Mouse (Mus musculus) cerebellum, postnatal 36 days (tissue): ENCODE results near the gene Cyp46a1.
A peak's percentile ranks its signal among the peaks of the same experiment; 100 is the strongest.

Experiments
- DNase-seq, 2 experiments: peaks; one replicate each; pipeline ENCODE4 v3.0.0; 2021 to 2022; ENCODE audit warnings: mixed read lengths in 2 of 2

Gene Cyp46a1

DNA sequence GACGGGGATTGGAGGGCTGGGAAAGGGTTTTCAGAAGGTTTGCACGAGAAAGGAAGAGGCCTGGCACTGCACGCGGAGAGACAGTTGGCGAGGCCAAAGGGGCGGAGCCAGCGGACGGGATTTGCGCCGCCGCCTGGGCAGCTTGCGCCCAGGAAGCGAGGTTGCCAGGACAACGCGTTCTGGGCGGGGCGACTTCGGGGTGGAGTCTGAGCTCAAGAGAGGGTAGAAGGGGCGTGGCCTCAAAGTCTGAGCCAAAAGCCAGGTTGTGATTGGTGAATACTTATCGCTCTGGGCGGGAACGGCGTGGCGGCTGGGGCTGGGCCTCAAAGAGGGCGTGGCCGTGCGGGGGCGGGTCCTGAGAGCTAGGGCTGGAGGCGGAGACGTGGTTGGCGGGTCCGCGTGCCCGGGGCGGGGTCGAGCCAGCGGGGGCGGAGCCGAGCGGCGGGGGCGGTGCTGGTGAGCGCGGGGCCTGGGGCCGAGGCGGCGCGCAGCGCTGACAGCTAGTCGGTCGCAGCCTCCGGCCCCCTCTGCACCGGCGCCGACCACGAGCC is at the start of gene Cyp46a1:
Cyp46a1 (plus strand) TSS at position 487 of the 551 bp plus-strand sequence.
- peak; percentile 99 for DNase-seq

GRCm38 (mm10) chr12:108284455-108285224 is 49.5 kb upstream of the Cyp46a1 start:
- DNase-seq = no peak

DNA sequence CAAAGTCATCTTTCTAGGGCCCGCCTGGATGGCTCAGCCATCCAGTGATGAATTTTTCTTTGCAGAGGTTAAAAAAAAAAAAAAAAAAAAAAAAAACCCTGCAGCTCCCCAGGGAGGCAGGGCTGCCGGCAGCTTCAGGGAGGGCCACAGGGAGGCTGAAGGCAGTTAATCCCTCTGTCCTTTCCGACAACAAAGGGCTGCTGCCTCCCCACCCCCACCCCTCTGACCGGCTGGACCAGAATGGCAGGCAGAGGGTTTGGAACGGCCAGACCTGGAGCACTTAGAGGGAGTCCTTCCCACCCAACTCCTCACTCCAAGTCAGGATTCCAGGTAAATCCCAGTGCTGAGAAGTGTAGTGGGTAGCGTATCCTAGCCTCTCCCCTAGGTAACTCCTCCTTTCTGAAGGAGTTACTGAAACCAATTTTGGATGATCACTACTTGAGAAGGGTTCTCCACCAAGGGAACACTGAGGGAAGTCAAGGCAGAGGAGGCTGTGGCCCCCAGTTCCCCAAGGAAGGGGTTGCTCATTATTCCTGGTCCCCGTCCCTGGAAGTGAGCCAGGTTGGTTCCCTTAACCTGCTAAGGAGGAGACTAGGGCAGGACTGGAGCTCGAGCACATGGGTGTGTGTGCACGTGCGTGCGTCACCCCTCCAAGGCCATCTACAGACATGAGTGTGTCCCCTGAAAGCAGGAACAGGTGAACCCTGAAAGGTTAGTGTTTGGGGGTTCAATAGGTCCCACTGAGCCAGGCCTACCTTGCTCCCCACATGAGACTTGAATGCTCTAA is 48.8 kb upstream of the Cyp46a1 start:
- no peak for DNase-seq

DNA sequence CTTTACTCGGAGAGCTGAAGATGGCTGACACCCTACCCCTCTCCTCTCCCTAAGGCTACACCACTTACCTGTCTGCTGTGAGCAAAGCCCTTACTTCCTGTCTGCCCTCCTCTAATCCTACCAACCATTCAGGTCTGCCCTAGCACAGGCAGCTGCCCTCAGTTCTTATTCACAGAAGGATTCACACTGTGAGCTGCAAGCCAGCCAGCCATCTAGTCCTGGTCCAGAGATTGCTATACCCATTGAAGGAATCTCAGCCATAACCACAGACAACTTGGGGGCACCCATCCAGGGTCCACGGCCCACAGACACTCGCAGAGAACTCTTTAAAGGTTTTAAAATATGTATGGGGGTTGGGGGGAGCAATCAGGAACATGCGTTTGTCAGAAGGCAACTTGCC is 47.8 kb upstream of the Cyp46a1 start:
- no peak for DNase-seq

GRCm38 (mm10) chr12:108287011-108287410 is 47.2 kb upstream of the Cyp46a1 start:
- DNase-seq = peak; percentile 47 to 63

DNA sequence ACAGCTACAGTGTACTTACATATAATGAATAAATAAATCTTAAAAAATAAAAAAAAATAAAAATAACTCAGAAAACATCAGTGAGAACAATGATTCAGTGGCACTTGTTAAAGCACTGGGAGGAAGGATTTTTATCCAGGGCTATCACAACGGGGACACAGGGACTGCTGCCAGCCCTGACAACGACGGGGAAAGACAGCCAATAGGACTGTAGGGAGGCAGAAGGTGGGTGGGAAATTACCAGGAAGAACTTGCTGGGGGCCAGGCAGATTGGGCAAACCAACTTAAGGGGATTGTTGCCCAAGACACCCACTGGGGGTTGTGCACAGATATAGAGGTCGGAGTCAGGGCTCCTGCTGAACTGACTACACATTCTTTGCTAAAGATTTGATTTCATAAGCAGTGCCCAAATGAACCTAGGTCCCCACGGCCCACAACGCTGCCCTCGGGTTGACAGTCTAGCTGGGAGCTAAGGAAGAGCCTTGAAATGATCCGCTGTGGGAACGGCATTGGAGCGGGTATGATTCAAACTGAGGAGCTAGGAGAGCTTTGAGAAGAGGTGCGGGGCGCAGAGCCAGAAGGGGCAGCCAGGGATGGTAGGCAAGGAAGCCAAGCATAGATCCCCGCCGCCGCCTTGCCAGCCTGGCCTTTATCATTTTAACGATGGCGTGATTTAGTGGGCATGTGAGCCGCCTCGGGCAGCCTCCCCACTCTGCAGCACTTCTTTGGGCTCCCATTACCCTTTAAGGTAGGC is 45.9 kb upstream of the Cyp46a1 start:
- DNase-seq = no peak

DNA sequence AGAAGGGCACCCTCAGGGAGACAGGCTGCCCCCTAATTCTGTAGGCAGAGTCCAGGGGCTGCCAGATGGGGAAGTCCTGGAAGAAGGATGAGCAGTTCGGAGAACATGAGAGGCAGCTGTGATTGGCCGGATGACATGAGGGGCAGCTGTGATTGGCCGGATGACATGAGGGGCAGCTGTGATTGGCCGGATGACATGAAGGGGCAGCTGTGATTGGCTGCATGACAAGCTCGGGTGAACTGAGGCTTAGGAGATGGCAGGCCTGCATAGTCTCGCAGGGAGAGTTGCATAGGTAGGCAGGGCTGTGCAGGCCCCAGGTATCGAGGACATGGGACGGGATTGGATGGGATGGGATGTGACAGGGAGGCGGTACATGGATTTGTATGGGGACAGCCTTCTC is 41.8 kb upstream of the Cyp46a1 start:
- DNase-seq = no peak

- peak; percentile 82 to 83 for DNase-seq
Observed at GRCm38 (mm10) chr12:108292957-108293356, 41.2 kb upstream of the Cyp46a1 start.

GRCm38 (mm10) chr12:108294620-108295019 is 39.6 kb upstream of the Cyp46a1 start:
- DNase-seq = no peak

DNA sequence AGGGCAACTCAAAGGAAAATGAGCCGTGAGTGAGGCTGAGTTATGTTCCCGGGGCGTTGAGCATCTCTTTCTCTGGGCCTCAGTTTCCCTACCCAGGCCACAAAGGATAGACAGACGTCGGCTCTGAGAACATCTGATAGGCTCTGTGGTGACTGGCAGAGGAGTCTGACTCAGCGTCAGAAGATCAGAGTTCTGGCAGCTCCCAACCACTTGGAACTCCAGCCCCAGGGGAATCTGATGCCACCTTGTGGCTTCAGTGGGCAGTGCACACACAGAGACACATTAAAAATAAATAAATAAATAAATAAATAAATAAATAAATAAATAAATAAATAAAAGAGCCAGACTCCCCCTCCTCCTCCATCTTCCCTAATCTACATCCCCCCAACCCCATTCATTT is 37.1 kb upstream of the Cyp46a1 start:
- DNase-seq = no peak

- DNase-seq = no peak
Observed at GRCm38 (mm10) chr12:108301006-108301405, 33.2 kb upstream of the Cyp46a1 start.

DNA sequence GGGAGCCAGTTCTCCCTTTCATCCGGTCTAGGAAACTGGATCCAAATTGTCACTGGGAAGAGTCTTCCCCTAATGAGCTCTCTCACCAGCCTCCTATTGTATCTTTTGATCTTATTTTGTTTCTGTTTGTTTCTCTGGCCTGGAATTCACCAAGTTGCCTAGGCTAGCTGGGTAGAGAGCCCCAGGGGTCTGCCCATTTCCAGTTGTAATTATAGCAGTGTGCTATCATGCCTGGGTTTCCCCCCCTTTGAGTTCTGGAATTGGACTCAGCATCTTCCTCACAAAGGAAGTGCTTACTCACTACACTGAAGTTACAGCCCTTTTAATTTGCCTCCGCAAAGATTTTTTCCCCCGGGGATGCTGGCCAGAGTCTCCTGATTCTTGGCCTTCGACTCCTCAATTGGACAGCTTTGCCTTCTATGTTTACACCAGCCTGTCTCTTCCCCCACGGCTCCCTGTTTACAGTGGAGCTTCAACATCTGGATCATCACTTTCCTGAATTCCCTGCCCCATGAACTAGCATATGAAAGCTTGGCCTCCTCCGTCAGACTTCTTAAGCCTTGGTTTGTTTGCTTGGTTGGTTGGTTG is 30.3 kb upstream of the Cyp46a1 start:
- DNase-seq = no peak

DNA sequence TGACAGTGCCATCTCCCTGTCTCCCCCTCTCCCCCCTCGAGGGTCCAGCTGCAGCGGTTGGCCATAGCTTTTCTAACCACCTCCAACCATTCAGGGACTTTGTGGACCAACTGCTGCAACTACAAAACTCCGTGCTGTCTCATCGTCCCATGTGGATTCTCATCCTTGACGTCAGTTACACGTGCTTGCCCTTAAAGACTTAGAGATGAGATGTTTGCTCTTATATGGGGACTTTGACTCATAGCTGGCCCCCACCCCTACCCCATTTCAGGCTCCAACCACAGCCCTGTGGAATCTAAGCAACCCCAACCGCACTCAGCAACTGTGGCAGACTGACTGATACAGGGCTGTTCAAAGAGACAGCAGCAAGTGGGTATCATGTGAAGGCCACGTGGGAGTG is 29.0 kb upstream of the Cyp46a1 start:
- no peak for DNase-seq

DNA sequence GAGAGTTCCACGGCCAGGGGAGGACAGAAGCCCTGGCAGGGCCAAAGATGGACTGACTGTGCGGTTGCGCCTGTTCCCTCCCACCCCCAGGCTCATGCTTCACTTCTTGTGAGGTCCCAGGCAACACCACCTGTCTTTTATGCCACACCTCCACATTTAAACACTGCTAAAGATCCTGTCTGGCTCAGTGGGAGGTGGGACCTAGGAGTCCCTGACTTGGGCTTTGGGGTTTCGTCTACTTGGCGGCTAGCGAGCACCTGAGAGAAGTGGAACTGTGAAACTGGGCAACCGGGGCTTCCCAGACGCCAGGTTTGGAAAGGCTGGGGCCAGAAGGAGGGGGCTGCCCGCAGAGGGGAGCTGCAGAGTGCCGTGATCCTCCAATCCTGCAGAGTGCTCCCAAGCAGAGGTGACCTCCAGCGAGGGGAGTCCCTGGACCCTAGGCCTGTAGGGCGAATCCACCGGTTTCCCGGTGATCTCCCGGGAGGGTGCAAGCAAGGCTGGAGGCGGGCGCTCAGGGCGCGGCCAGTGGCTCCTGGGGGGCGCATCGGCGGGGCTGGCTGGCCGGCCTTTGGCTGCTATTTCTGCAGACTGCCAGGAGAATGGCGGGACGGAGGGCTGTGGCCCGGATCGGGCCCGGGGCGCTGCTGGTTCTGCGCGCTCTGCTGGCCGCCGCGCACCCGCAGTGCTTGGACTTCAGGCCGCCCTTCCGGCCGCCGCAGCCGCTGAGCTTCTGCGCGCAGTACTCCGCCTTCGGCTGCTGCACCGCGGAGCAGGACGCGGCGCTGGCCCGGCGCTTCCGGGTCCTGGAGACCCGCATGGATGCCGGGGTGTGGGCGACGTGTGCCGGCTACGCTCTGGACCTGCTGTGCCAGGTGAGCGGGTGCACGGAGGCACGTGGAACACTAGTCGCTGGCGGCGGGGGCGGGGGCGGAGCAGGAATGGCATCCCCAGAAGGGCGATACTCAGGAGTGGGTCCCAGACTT is 28.1 kb upstream of the Cyp46a1 start, which contains the start of gene Hhipl1:
Hhipl1 (plus strand) TSS at position 459 of the 983 bp plus-strand sequence.
- no peak for DNase-seq

DNA sequence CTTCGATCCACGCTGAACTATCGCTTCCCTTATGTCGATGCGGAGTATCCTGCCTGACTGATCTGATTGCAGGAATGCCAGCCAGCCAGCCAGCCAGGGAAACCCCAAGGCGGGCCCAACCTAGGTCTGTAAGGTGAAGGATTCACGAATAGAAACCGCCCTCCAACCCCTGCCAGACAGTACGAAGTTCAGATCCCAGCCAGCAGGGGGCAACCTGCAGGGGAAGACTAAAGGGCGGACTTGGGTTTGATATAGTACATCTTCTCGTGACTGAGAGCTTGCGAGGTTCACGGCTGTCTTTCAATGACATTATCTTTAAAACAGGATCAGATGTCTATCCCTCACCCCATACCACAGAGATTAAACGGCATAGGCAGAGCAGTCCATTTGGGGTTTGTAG is 26.6 kb upstream of the Cyp46a1 start:
- peak; percentile 53 to 63 for DNase-seq

- no peak for DNase-seq
Observed at GRCm38 (mm10) chr12:108308363-108308856, 25.8 kb upstream of the Cyp46a1 start.

GRCm38 (mm10) chr12:108309116-108309794 is 24.9 kb upstream of the Cyp46a1 start:
- no peak for DNase-seq

DNA sequence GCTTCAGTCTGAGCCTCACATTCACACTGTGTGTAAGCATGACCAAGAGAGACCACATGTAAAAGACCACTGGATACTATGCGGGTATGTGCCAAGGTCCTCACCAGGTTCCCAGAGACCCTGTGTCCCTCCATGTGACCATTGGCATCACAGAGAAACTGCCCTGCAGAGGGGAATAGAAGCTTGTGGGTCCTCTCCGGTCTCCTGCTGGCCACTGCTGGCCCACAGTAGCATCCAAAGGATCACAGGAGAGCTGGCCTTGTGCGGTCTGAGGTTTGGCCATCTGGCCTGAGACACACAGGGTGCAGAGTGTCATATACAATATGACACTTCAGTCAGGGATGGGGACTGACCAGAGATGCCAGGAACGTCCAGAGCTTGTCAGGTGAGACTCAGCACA is 24.1 kb upstream of the Cyp46a1 start:
- DNase-seq = no peak

GRCm38 (mm10) chr12:108310456-108311027 is 23.6 kb upstream of the Cyp46a1 start:
- no peak for DNase-seq

DNA sequence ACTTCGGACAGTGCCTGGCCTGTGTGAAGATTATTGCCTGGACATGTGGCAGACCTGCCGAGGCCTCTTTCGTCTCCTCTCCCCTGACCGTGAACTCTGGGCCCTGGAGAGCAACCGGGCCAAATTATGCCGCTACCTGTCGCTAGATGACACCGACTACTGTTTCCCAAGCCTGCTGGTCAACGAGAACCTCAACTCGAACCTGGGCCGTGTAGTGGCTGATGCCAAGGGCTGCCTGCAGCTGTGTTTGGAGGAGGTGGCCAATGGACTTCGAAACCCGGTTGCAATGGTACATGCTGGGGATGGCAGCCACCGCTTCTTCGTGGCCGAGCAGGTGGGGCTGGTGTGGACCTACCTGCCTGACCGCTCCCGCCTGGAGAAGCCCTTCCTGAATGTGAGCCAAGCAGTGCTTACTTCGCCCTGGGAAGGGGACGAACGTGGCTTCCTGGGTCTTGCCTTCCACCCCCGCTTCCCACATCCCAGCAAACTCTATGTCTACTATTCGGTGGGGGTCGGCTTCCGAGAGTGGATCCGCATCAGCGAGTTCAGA is 22.4 kb upstream of the Cyp46a1 start:
- DNase-seq = no peak
